Mouse (Mus musculus) embryonic facial prominence, embryonic 15.5 days (tissue): ENCODE data around the gene Sema5a. TPM values are rescaled to one million over a fixed set of nuclear protein-coding genes. Genes with fewer than 3 reads are reported as not detected.

Experiments used
- ATAC-seq: fragments of 200-750 bp; cut with Nextera tagmentation; 2 replicates; pipeline ENCODE4 v1.8.0; 2017; ENCODE audit warnings: low read depth, moderate TSS enrichment; ENCODE audit not compliant: insufficient number of reproducible peaks, low FRiP score, low TSS enrichment
- H3K27ac ChIP-seq: fragments of 300-500 bp; sonication (generic); replicated peaks from 2 replicates; pipeline ENCODE4 v1.5.1; 2015; ENCODE audit warnings: mild to moderate bottlenecking, inconsistent platforms
- H3K27me3 ChIP-seq: fragments of 300-500 bp; sonication (generic); 2 replicates; pipeline ENCODE4 v1.6.1; 2015; ENCODE audit warnings: inconsistent platforms
- H3K36me3 ChIP-seq: fragments of 300-500 bp; sonication (generic); 2 replicates; pipeline ENCODE4 v1.6.1; 2015; ENCODE audit warnings: mild to moderate bottlenecking, inconsistent platforms
- H3K4me1 ChIP-seq: fragments of 300-500 bp; sonication (generic); 2 replicates; pipeline ENCODE4 v1.6.1; 2015; ENCODE audit warnings: inconsistent platforms
- H3K4me2 ChIP-seq: fragments of 300-500 bp; sonication (generic); replicated peaks from 2 replicates; pipeline ENCODE4 v1.6.1; 2015; ENCODE audit warnings: mild to moderate bottlenecking, inconsistent platforms
- H3K4me3 ChIP-seq: fragments of 300-500 bp; sonication (generic); replicated peaks from 2 replicates; pipeline ENCODE4 v1.5.1; 2015; ENCODE audit warnings: mild to moderate bottlenecking, inconsistent platforms
- H3K9ac ChIP-seq: fragments of 300-500 bp; sonication (generic); 2 replicates; pipeline ENCODE4 v1.6.1; 2015; ENCODE audit warnings: inconsistent platforms
- H3K9me3 ChIP-seq: fragments of 300-500 bp; sonication (generic); replicated peaks from 2 replicates; pipeline ENCODE4 v1.6.1; 2016; ENCODE audit warnings: inconsistent platforms
- WGBS: fragments of 180-500 bp; shearing (Covaris S2); methylation state at CpG from one replicate; pipeline ENCODE4 v1.1.7; 2015; 5-methylcytosine and 5-hydroxymethylcytosine counted together
- polyA plus RNA-seq: library from polyadenylated mRNA; unstranded; fragments of >200 nt; fragmentation: Nextera tagmentation; extraction: Ambion mirVana; gene quantifications from 2 replicates; pipeline ENCODE4 v1.2.1, GENCODE M21; 2015

Sema5a gene
- polyA plus RNA-seq, 1 experiment from 2014 or later: 30.8 TPM

GRCm38 (mm10) chr15:32333456-32333855, 88.8 kb downstream of the Sema5a start:
- Histone ChIP-seq H3K9me3 (no peaks in the 10 kb centered on the region), H3K9ac (no peak overlapping the region), H3K4me1 (peaks cover 28% of the 10 kb centered on the region), H3K36me3 (no peaks in the 10 kb centered on the region), H3K27me3 (no peaks in the 10 kb centered on the region), H3K4me3 (no peak overlapping the region), H3K4me2 (no peak overlapping the region), H3K27ac (no peak overlapping the region)
- ATAC-seq: no peak
- 67% methylated on average over 2 of the region's 2 CpGs for WGBS

GRCm38 (mm10) chr15:32337810-32338209, 93.2 kb downstream of the Sema5a start:
- no peaks in the 10 kb centered on the region for H3K36me3 ChIP-seq
- no peak overlapping the region for H3K4me2 ChIP-seq
- no peaks in the 10 kb centered on the region for H3K27me3 ChIP-seq
- no peak overlapping the region for H3K27ac ChIP-seq
- peaks cover 17% of the 10 kb centered on the region for H3K4me1 ChIP-seq
- no peak overlapping the region for H3K9ac ChIP-seq
- ATAC-seq: no peak
- WGBS: 97% methylated on average over 3 of the region's 3 CpGs
- no peaks in the 10 kb centered on the region for H3K9me3 ChIP-seq
- H3K4me3 ChIP-seq: no peak overlapping the region

GRCm38 (mm10) chr15:32338721-32339290, 94.2 kb downstream of the Sema5a start:
- Histone ChIP-seq H3K4me2 (no peak overlapping the region), H3K9me3 (no peaks in the 10 kb centered on the region), H3K27me3 (no peaks in the 10 kb centered on the region), H3K4me3 (no peak overlapping the region), H3K27ac (no peak overlapping the region), H3K36me3 (no peaks in the 10 kb centered on the region), H3K4me1 (peaks cover 17% of the 10 kb centered on the region), H3K9ac (no peak overlapping the region)
- no peak for ATAC-seq
- WGBS: 27% methylated on average over 3 of the region's 3 CpGs

- Histone ChIP-seq H3K4me3 (no peak overlapping the region), H3K27me3 (no peaks in the 10 kb centered on the region), H3K9ac (no peak overlapping the region), H3K27ac (no peak overlapping the region), H3K9me3 (no peaks in the 10 kb centered on the region), H3K4me1 (peaks cover 12% of the 10 kb centered on the region), H3K4me2 (no peak overlapping the region), H3K36me3 (no peaks in the 10 kb centered on the region)
- no peak for ATAC-seq
- WGBS: 50% methylated on average over 5 of the region's 5 CpGs
Measured at GRCm38 (mm10) chr15:32339426-32339825, 94.8 kb downstream of the Sema5a start.

GRCm38 (mm10) chr15:32341423-32341822, 96.8 kb downstream of the Sema5a start:
- no peaks in the 10 kb centered on the region for H3K9me3 ChIP-seq
- H3K27ac ChIP-seq: no peak overlapping the region
- H3K4me1 ChIP-seq: peaks cover 16% of the 10 kb centered on the region
- no peak overlapping the region for H3K4me3 ChIP-seq
- H3K27me3 ChIP-seq: no peaks in the 10 kb centered on the region
- no peaks in the 10 kb centered on the region for H3K36me3 ChIP-seq
- no peak for ATAC-seq
- no peak overlapping the region for H3K9ac ChIP-seq
- H3K4me2 ChIP-seq: no peak overlapping the region
- 50% methylated on average over 2 of the region's 2 CpGs for WGBS

- Histone ChIP-seq H3K4me3 (no peak overlapping the region), H3K36me3 (no peaks in the 10 kb centered on the region), H3K9me3 (no peaks in the 10 kb centered on the region), H3K27ac (no peak overlapping the region), H3K27me3 (no peaks in the 10 kb centered on the region), H3K9ac (no peak overlapping the region), H3K4me2 (no peak overlapping the region), H3K4me1 (peaks cover 14% of the 10 kb centered on the region)
- 84% methylated on average over 5 of the region's 5 CpGs for WGBS
- no peak for ATAC-seq
Measured at GRCm38 (mm10) chr15:32343544-32343943, 98.9 kb downstream of the Sema5a start.

- Histone ChIP-seq H3K4me1 (peaks cover 4% of the 10 kb centered on the region; the same call in 1 of the 2 replicates), H3K27me3 (no peaks in the 10 kb centered on the region), H3K4me2 (no peak overlapping the region), H3K36me3 (no peaks in the 10 kb centered on the region), H3K9me3 (no peaks in the 10 kb centered on the region), H3K27ac (no peak overlapping the region), H3K4me3 (no peak overlapping the region), H3K9ac (no peak overlapping the region)
- ATAC-seq: no peak
- 81% methylated on average over 5 of the region's 5 CpGs for WGBS
Measured at GRCm38 (mm10) chr15:32347315-32347714, 102.7 kb downstream of the Sema5a start.

- ATAC-seq: no peak
Measured at GRCm38 (mm10) chr15:32349276-32349675, 104.7 kb downstream of the Sema5a start.

GRCm38 (mm10) chr15:32352995-32353394, 108.4 kb downstream of the Sema5a start:
- WGBS: 36% methylated on average over 8 of the region's 8 CpGs
- no peak overlapping the region for H3K27ac ChIP-seq
- ATAC-seq: no peak
- no peak overlapping the region for H3K4me2 ChIP-seq
- H3K9ac ChIP-seq: no peak overlapping the region
- no peaks in the 10 kb centered on the region for H3K9me3 ChIP-seq
- no peak overlapping the region for H3K4me3 ChIP-seq
- H3K27me3 ChIP-seq: no peaks in the 10 kb centered on the region
- H3K36me3 ChIP-seq: no peaks in the 10 kb centered on the region
- peaks cover 4% of the 10 kb centered on the region; the same call in 1 of the 2 replicates for H3K4me1 ChIP-seq

More at GRCm38 (mm10) chr15:32349276-32349675, 104.7 kb downstream of the Sema5a start:
- Histone ChIP-seq H3K27ac (no peak overlapping the region), H3K9ac (no peak overlapping the region), H3K27me3 (no peaks in the 10 kb centered on the region), H3K9me3 (no peaks in the 10 kb centered on the region), H3K36me3 (no peaks in the 10 kb centered on the region), H3K4me2 (no peak overlapping the region), H3K4me3 (no peak overlapping the region), H3K4me1 (peaks cover 7% of the 10 kb centered on the region; the same call in 1 of the 2 replicates)
- 71% methylated on average over 5 of the region's 5 CpGs for WGBS

- peaks cover 4% of the 10 kb centered on the region; the same call in 1 of the 2 replicates for H3K4me1 ChIP-seq
- no peak overlapping the region for H3K9ac ChIP-seq
- H3K36me3 ChIP-seq: no peaks in the 10 kb centered on the region
- no peaks in the 10 kb centered on the region for H3K27me3 ChIP-seq
- no peak overlapping the region for H3K4me3 ChIP-seq
- no peaks in the 10 kb centered on the region for H3K9me3 ChIP-seq
- 0 out of 2 replicates have a peak, but pooled peaks have one; percentile 29 for ATAC-seq
- no peak overlapping the region for H3K27ac ChIP-seq
- H3K4me2 ChIP-seq: no peak overlapping the region
- 49% methylated on average over 5 of the region's 5 CpGs for WGBS
Measured at GRCm38 (mm10) chr15:32353513-32353912, 108.9 kb downstream of the Sema5a start.

GRCm38 (mm10) chr15:32356805-32357204, 112.2 kb downstream of the Sema5a start:
- H3K27ac ChIP-seq: no peak overlapping the region
- no peak for ATAC-seq
- H3K9ac ChIP-seq: no peak overlapping the region
- WGBS: 85% methylated on average over 5 of the region's 5 CpGs
- H3K4me2 ChIP-seq: no peak overlapping the region
- H3K27me3 ChIP-seq: no peaks in the 10 kb centered on the region
- no peaks in the 10 kb centered on the region for H3K36me3 ChIP-seq
- H3K4me1 ChIP-seq: peaks cover 4% of the 10 kb centered on the region; the same call in 1 of the 2 replicates
- H3K4me3 ChIP-seq: no peak overlapping the region
- no peaks in the 10 kb centered on the region for H3K9me3 ChIP-seq

GRCm38 (mm10) chr15:32367841-32368240, 123.2 kb downstream of the Sema5a start:
- no peak overlapping the region for H3K9ac ChIP-seq
- H3K27me3 ChIP-seq: no peaks in the 10 kb centered on the region
- no peak; the same call in 1 of the 2 replicates for ATAC-seq
- 31% methylated on average over 4 of the region's 4 CpGs for WGBS
- H3K36me3 ChIP-seq: no peaks in the 10 kb centered on the region
- no peak overlapping the region for H3K27ac ChIP-seq
- H3K4me3 ChIP-seq: no peak overlapping the region
- no peaks in the 10 kb centered on the region for H3K9me3 ChIP-seq
- H3K4me1 ChIP-seq: peaks cover 10% of the 10 kb centered on the region; the same call in 1 of the 2 replicates
- no peak overlapping the region for H3K4me2 ChIP-seq
